Mouse (Mus musculus): ENCODE results near the gene Ankrd13a.

- TF ChIP-seq CTCF (IDR thresholded peaks at IDR 0.05; ENCODE audit: low read depth, low read length) = no peak
- TF ChIP-seq EP300 (IDR thresholded peaks at IDR 0.05; ENCODE audit: insufficient read depth, low read depth, low read length) = no peak
- TF ChIP-seq POLR2A (IDR thresholded peaks at IDR 0.05; ENCODE audit: insufficient read depth, low read length) = no peak
Measured at GRCm38 (mm10) chr5:114742572-114742971, 31.9 kb upstream of the Ankrd13a start.

All from ES-Bruce4 (cell line).